Mouse (Mus musculus): ENCODE measurements at regions not wholly inside any gene's neighbourhood (a gene's known extent, or its start where the extent isn't known, plus 50 kb on each side); places are given as distances from the start of the nearest gene placed in this dataset.

- Histone ChIP-seq H3K27ac (ENCODE audit: insufficient read depth, low read length) (no peak overlapping the region), H3K27me3 (ENCODE audit: control insufficient read depth, insufficient read depth, low read length, poor library complexity, severe bottlenecking) (no peaks in the 10 kb centered on the region), H3K9ac (ENCODE audit: low read depth, poor library complexity, severe bottlenecking) (no peak overlapping the region), H3K9me3 (replicated peaks; ENCODE audit: control insufficient read depth, insufficient read depth, low read length, poor library complexity, severe bottlenecking) (no peaks in the 10 kb centered on the region), H3K4me1 (ENCODE audit: control insufficient read depth, insufficient read depth, low read length) (no peaks in the 10 kb centered on the region), H3K4me3 (ENCODE audit: low read depth, low read length) (no peak overlapping the region), H3K36me3 (ENCODE audit: control insufficient read depth, insufficient read depth, low read length, poor library complexity, severe bottlenecking) (no peaks in the 10 kb centered on the region)
- no peak for TF ChIP-seq EP300 (IDR thresholded peaks at IDR 0.05; ENCODE audit: insufficient read depth, low read depth, low read length)
- TF ChIP-seq CTCF (IDR thresholded peaks at IDR 0.05; ENCODE audit: low read depth, low read length), result no peak
- no peak for TF ChIP-seq POLR2A (IDR thresholded peaks at IDR 0.05; ENCODE audit: insufficient read depth, low read length)
Observed at GRCm38 (mm10) chr2:46506951-46507350, 1389.8 kb upstream of the Zeb2 start.

- TF ChIP-seq POLR2A (IDR thresholded peaks at IDR 0.05; ENCODE audit: insufficient read depth, low read length) (no peak), CTCF (IDR thresholded peaks at IDR 0.05; ENCODE audit: low read depth, low read length) (no peak), EP300 (IDR thresholded peaks at IDR 0.05; ENCODE audit: insufficient read depth, low read depth, low read length) (no peak)
Observed at GRCm38 (mm10) chr2:46503074-46503473, 1385.9 kb upstream of the Zeb2 start.

GRCm38 (mm10) chr2:46492299-46492698 lies 1375.1 kb upstream of the Zeb2 start:
- H3K4me1 ChIP-seq (ENCODE audit: control insufficient read depth, insufficient read depth, low read length), result no peaks in the 10 kb centered on the region
- no peak overlapping the region for H3K4me3 ChIP-seq (ENCODE audit: low read depth, low read length)
- no peak overlapping the region for H3K9ac ChIP-seq (ENCODE audit: low read depth, poor library complexity, severe bottlenecking)
- no peak overlapping the region for H3K27ac ChIP-seq (ENCODE audit: insufficient read depth, low read length)
- TF ChIP-seq POLR2A (IDR thresholded peaks at IDR 0.05; ENCODE audit: insufficient read depth, low read length) (no peak), CTCF (IDR thresholded peaks at IDR 0.05; ENCODE audit: low read depth, low read length) (no peak), EP300 (IDR thresholded peaks at IDR 0.05; ENCODE audit: insufficient read depth, low read depth, low read length) (no peak)
- H3K36me3 ChIP-seq (ENCODE audit: control insufficient read depth, insufficient read depth, low read length, poor library complexity, severe bottlenecking), result no peaks in the 10 kb centered on the region
- H3K27me3 ChIP-seq (ENCODE audit: control insufficient read depth, insufficient read depth, low read length, poor library complexity, severe bottlenecking), result no peaks in the 10 kb centered on the region
- H3K9me3 ChIP-seq (replicated peaks; ENCODE audit: control insufficient read depth, insufficient read depth, low read length, poor library complexity, severe bottlenecking), result no peaks in the 10 kb centered on the region

More at GRCm38 (mm10) chr2:46503074-46503473, 1385.9 kb upstream of the Zeb2 start:
- no peak overlapping the region for H3K4me3 ChIP-seq (ENCODE audit: low read depth, low read length)
- H3K27ac ChIP-seq (ENCODE audit: insufficient read depth, low read length), result no peak overlapping the region
- H3K27me3 ChIP-seq (ENCODE audit: control insufficient read depth, insufficient read depth, low read length, poor library complexity, severe bottlenecking), result no peaks in the 10 kb centered on the region
- H3K9me3 ChIP-seq (replicated peaks; ENCODE audit: control insufficient read depth, insufficient read depth, low read length, poor library complexity, severe bottlenecking), result no peaks in the 10 kb centered on the region
- H3K4me1 ChIP-seq (ENCODE audit: control insufficient read depth, insufficient read depth, low read length), result no peaks in the 10 kb centered on the region
- no peaks in the 10 kb centered on the region for H3K36me3 ChIP-seq (ENCODE audit: control insufficient read depth, insufficient read depth, low read length, poor library complexity, severe bottlenecking)
- H3K9ac ChIP-seq (ENCODE audit: low read depth, poor library complexity, severe bottlenecking), result no peak overlapping the region

- H3K9ac ChIP-seq (ENCODE audit: low read depth, poor library complexity, severe bottlenecking), result no peak overlapping the region
- TF ChIP-seq CTCF (IDR thresholded peaks at IDR 0.05; ENCODE audit: low read depth, low read length) (no peak), EP300 (IDR thresholded peaks at IDR 0.05; ENCODE audit: insufficient read depth, low read depth, low read length) (no peak), POLR2A (IDR thresholded peaks at IDR 0.05; ENCODE audit: insufficient read depth, low read length) (no peak)
- no peaks in the 10 kb centered on the region for H3K36me3 ChIP-seq (ENCODE audit: control insufficient read depth, insufficient read depth, low read length, poor library complexity, severe bottlenecking)
- no peak overlapping the region for H3K27ac ChIP-seq (ENCODE audit: insufficient read depth, low read length)
- H3K4me1 ChIP-seq (ENCODE audit: control insufficient read depth, insufficient read depth, low read length), result no peaks in the 10 kb centered on the region
- H3K4me3 ChIP-seq (ENCODE audit: low read depth, low read length), result no peak overlapping the region
- no peaks in the 10 kb centered on the region for H3K9me3 ChIP-seq (replicated peaks; ENCODE audit: control insufficient read depth, insufficient read depth, low read length, poor library complexity, severe bottlenecking)
- no peaks in the 10 kb centered on the region for H3K27me3 ChIP-seq (ENCODE audit: control insufficient read depth, insufficient read depth, low read length, poor library complexity, severe bottlenecking)
Observed at GRCm38 (mm10) chr2:46491081-46491480, 1373.9 kb upstream of the Zeb2 start.

- no peak for TF ChIP-seq CTCF (IDR thresholded peaks at IDR 0.05; ENCODE audit: low read depth, low read length)
- no peak for TF ChIP-seq EP300 (IDR thresholded peaks at IDR 0.05; ENCODE audit: insufficient read depth, low read depth, low read length)
- TF ChIP-seq POLR2A (IDR thresholded peaks at IDR 0.05; ENCODE audit: insufficient read depth, low read length), result no peak
- H3K4me1 ChIP-seq (ENCODE audit: control insufficient read depth, insufficient read depth, low read length), result no peaks in the 10 kb centered on the region
- no peaks in the 10 kb centered on the region for H3K9me3 ChIP-seq (replicated peaks; ENCODE audit: control insufficient read depth, insufficient read depth, low read length, poor library complexity, severe bottlenecking)
- no peak overlapping the region for H3K9ac ChIP-seq (ENCODE audit: low read depth, poor library complexity, severe bottlenecking)
- H3K36me3 ChIP-seq (ENCODE audit: control insufficient read depth, insufficient read depth, low read length, poor library complexity, severe bottlenecking), result no peaks in the 10 kb centered on the region
- no peak overlapping the region for H3K4me3 ChIP-seq (ENCODE audit: low read depth, low read length)
- no peaks in the 10 kb centered on the region for H3K27me3 ChIP-seq (ENCODE audit: control insufficient read depth, insufficient read depth, low read length, poor library complexity, severe bottlenecking)
- no peak overlapping the region for H3K27ac ChIP-seq (ENCODE audit: insufficient read depth, low read length)
Observed at GRCm38 (mm10) chr2:46468936-46469629, 1351.9 kb upstream of the Zeb2 start.

- H3K9me3 ChIP-seq (replicated peaks; ENCODE audit: control insufficient read depth, insufficient read depth, low read length, poor library complexity, severe bottlenecking), result no peaks in the 10 kb centered on the region
- no peak for TF ChIP-seq CTCF (IDR thresholded peaks at IDR 0.05; ENCODE audit: low read depth, low read length)
- TF ChIP-seq EP300 (IDR thresholded peaks at IDR 0.05; ENCODE audit: insufficient read depth, low read depth, low read length), result no peak
- TF ChIP-seq POLR2A (IDR thresholded peaks at IDR 0.05; ENCODE audit: insufficient read depth, low read length), result no peak
- H3K9ac ChIP-seq (ENCODE audit: low read depth, poor library complexity, severe bottlenecking), result no peak overlapping the region
- no peak overlapping the region for H3K27ac ChIP-seq (ENCODE audit: insufficient read depth, low read length)
- H3K27me3 ChIP-seq (ENCODE audit: control insufficient read depth, insufficient read depth, low read length, poor library complexity, severe bottlenecking), result no peaks in the 10 kb centered on the region
- no peaks in the 10 kb centered on the region for H3K4me1 ChIP-seq (ENCODE audit: control insufficient read depth, insufficient read depth, low read length)
- no peak overlapping the region for H3K4me3 ChIP-seq (ENCODE audit: low read depth, low read length)
- no peaks in the 10 kb centered on the region for H3K36me3 ChIP-seq (ENCODE audit: control insufficient read depth, insufficient read depth, low read length, poor library complexity, severe bottlenecking)
Observed at GRCm38 (mm10) chr2:46465389-46465788, 1348.2 kb upstream of the Zeb2 start.
